Mouse (Mus musculus): ENCODE data around the gene Armh3. TPM values are rescaled to one million over a fixed set of nuclear protein-coding genes. Genes with fewer than 3 reads are reported as not detected.

The Armh3 gene
- total RNA-seq, 1 experiment: 8.0 TPM

DNA sequence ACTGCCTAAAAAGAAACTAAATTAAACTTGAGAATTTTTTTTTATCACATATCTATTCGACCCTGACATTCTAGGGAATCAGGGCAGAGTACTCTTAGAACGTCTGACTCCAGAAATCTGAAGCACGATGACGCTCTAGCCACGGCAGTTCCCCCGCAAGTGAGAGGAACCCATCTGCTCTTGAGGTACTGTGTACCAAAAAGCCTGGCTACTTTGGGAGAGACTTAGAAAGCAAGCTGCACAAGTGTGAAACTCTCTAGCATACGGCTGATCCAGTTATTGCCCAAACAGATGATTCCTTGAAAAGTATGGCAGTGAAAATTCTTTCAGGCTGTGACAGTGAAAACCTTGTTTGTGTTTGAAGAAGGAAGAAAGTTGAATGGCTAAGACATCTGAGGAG is 41.6 kb downstream of the Armh3 start:
- peaks cover 6% of the 10 kb centered on the region; the same call in 1 of the 2 replicates for H3K36me3 ChIP-seq (ENCODE audit: control insufficient read depth, insufficient read depth, low read length, poor library complexity, severe bottlenecking)
- TF ChIP-seq MAFK (IDR thresholded peaks at IDR 0.05; ENCODE audit: insufficient read depth, low read depth, low read length) (no peak), CHD2 (IDR thresholded peaks at IDR 0.05; ENCODE audit: low read depth, low read length) (no peak), HCFC1 (IDR thresholded peaks at IDR 0.05; ENCODE audit: borderline replicate concordance, insufficient read depth, low read length) (no peak), ZC3H11A (IDR thresholded peaks at IDR 0.05; ENCODE audit: borderline replicate concordance, low read depth, low read length) (no peak), ZNF384 (IDR thresholded peaks at IDR 0.05; ENCODE audit: low read depth, low read length) (no peak)

DNA sequence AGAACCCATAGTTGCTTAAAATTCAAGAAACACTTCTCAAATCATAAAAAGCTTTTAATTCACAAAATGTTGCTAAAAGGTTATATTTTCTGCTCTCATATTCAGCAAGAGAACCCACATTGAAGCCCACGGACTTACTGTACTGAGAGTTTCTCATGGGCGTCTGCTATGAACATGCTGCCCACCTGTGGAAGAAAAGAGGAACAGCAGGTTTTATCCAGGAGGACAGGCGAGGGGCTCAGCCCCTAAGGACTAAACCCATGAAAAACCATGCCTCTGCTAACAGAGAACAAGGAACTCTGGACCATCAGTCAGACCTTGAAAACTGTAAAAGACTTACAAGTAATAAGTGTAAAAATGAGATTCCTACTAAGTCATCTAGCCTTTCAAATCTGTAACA is 45.0 kb downstream of the Armh3 start:
- no peak overlapping the region for H3K4me3 ChIP-seq (ENCODE audit: insufficient read depth in 1 of 2, low read depth in 1 of 2, low read length in 2 of 2, poor library complexity in 1 of 2, severe bottlenecking in 1 of 2)
- no peaks in the 10 kb centered on the region for H3K4me1 ChIP-seq (ENCODE audit: control insufficient read depth in 2 of 2, insufficient read depth in 2 of 2, low read length in 2 of 2, poor library complexity in 1 of 2)
- no peak overlapping the region for H3K27ac ChIP-seq (ENCODE audit: insufficient read depth, low read depth, low read length, poor library complexity, severe bottlenecking)
- no peaks in the 10 kb centered on the region for H3K9me3 ChIP-seq (ENCODE audit: control insufficient read depth, insufficient read depth, low read depth, low read length)
- DNase-seq (ENCODE audit: low read depth, low spot score): peak; percentile 17
- TF ChIP-seq CHD2 (IDR thresholded peaks at IDR 0.05; ENCODE audit: low read depth, low read length) (no peak), ZC3H11A (IDR thresholded peaks at IDR 0.05; ENCODE audit: borderline replicate concordance, low read depth, low read length) (peak; percentile 65)
- in situ Hi-C loops (cut with MboI; ENCODE audit: low sequenced_read_pairs in 2 of 2, unreplicated experiment in 2 of 2): no loop called here
- no peak overlapping the region for H3K9ac ChIP-seq (ENCODE audit: insufficient read depth, low read depth, low read length, poor library complexity, severe bottlenecking)
- H3K36me3 ChIP-seq (ENCODE audit: control insufficient read depth, insufficient read depth, low read length, poor library complexity, severe bottlenecking): peaks cover 3% of the 10 kb centered on the region; the same call in 1 of the 2 replicates

More for the DNA sequence above, 41.6 kb downstream of the Armh3 start:
- H3K4me1 ChIP-seq (ENCODE audit: control insufficient read depth in 2 of 2, insufficient read depth in 2 of 2, low read length in 2 of 2, poor library complexity in 1 of 2): peaks cover 0 to 1% of the 10 kb centered on the region in 2 experiments; a peak in 1 of 4 replicates
- no peak for DNase-seq (ENCODE audit: low read depth, low spot score)
- H3K27ac ChIP-seq (ENCODE audit: insufficient read depth, low read depth, low read length, poor library complexity, severe bottlenecking): no peak overlapping the region
- no peak overlapping the region for H3K4me3 ChIP-seq (ENCODE audit: insufficient read depth in 1 of 2, low read depth in 1 of 2, low read length in 2 of 2, poor library complexity in 1 of 2, severe bottlenecking in 1 of 2)
- H3K9me3 ChIP-seq (ENCODE audit: control insufficient read depth, insufficient read depth, low read depth, low read length): no peaks in the 10 kb centered on the region
- in situ Hi-C loops (cut with MboI; ENCODE audit: low sequenced_read_pairs in 2 of 2, unreplicated experiment in 2 of 2): no loop called here
- H3K9ac ChIP-seq (ENCODE audit: insufficient read depth, low read depth, low read length, poor library complexity, severe bottlenecking): no peak overlapping the region

GRCm38 (mm10) chr19:45949236-45949635 is 49.1 kb downstream of the Armh3 start:
- no peak for DNase-seq (ENCODE audit: low read depth, low spot score)
- no peak overlapping the region for H3K27ac ChIP-seq (ENCODE audit: insufficient read depth, low read depth, low read length, poor library complexity, severe bottlenecking)
- no peak overlapping the region for H3K4me3 ChIP-seq (ENCODE audit: insufficient read depth in 1 of 2, low read depth in 1 of 2, low read length in 2 of 2, poor library complexity in 1 of 2, severe bottlenecking in 1 of 2)
- peaks cover 3% of the 10 kb centered on the region for H3K36me3 ChIP-seq (ENCODE audit: control insufficient read depth, insufficient read depth, low read length, poor library complexity, severe bottlenecking)
- in situ Hi-C loops (cut with MboI; ENCODE audit: low sequenced_read_pairs in 2 of 2, unreplicated experiment in 2 of 2): no loop called here
- no peaks in the 10 kb centered on the region for H3K4me1 ChIP-seq (ENCODE audit: control insufficient read depth in 2 of 2, insufficient read depth in 2 of 2, low read length in 2 of 2, poor library complexity in 1 of 2)
- TF ChIP-seq ZNF384 (IDR thresholded peaks at IDR 0.05; ENCODE audit: low read depth, low read length): no peak
- TF ChIP-seq HCFC1 (IDR thresholded peaks at IDR 0.05; ENCODE audit: borderline replicate concordance, insufficient read depth, low read length): no peak
- no peak for TF ChIP-seq CHD2 (IDR thresholded peaks at IDR 0.05; ENCODE audit: low read depth, low read length)
- TF ChIP-seq ZC3H11A (IDR thresholded peaks at IDR 0.05; ENCODE audit: borderline replicate concordance, low read depth, low read length): no peak
- TF ChIP-seq MAFK (IDR thresholded peaks at IDR 0.05; ENCODE audit: insufficient read depth, low read depth, low read length): no peak
- no peak overlapping the region for H3K9ac ChIP-seq (ENCODE audit: insufficient read depth, low read depth, low read length, poor library complexity, severe bottlenecking)
- H3K9me3 ChIP-seq (ENCODE audit: control insufficient read depth, insufficient read depth, low read depth, low read length): no peaks in the 10 kb centered on the region

DNA sequence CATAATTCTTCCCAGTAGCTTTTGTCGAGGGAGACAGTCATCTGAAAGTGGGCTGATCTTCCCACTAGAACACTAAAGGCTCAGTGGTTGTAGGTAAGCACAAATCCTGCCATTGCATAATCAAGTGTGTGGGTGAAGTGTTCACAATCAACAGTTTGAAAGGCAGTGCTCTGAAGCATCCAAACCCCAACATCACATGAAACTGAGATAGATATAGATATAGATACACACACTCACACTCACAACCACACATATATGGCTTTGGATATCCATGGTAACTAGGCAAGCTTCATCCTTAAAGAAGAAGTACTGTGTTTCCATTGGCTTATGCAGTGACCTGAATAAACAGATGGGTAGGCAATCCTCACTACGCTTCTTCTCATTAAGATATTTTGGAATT is 50.5 kb downstream of the Armh3 start:
- Histone ChIP-seq H3K27ac (ENCODE audit: insufficient read depth, low read depth, low read length, poor library complexity, severe bottlenecking) (no peak overlapping the region), H3K4me1 (ENCODE audit: control insufficient read depth in 2 of 2, insufficient read depth in 2 of 2, low read length in 2 of 2, poor library complexity in 1 of 2) (no peaks in the 10 kb centered on the region), H3K9me3 (ENCODE audit: control insufficient read depth, insufficient read depth, low read depth, low read length) (no peaks in the 10 kb centered on the region), H3K9ac (ENCODE audit: insufficient read depth, low read depth, low read length, poor library complexity, severe bottlenecking) (no peak overlapping the region), H3K4me3 (ENCODE audit: insufficient read depth in 1 of 2, low read depth in 1 of 2, low read length in 2 of 2, poor library complexity in 1 of 2, severe bottlenecking in 1 of 2) (no peak overlapping the region), H3K36me3 (ENCODE audit: control insufficient read depth, insufficient read depth, low read length, poor library complexity, severe bottlenecking) (peaks cover 3% of the 10 kb centered on the region)
- in situ Hi-C loops (cut with MboI; ENCODE audit: low sequenced_read_pairs in 2 of 2, unreplicated experiment in 2 of 2): no loop called here
- TF ChIP-seq ZNF384 (IDR thresholded peaks at IDR 0.05; ENCODE audit: low read depth, low read length): no peak
- no peak for TF ChIP-seq CHD2 (IDR thresholded peaks at IDR 0.05; ENCODE audit: low read depth, low read length)
- no peak for DNase-seq (ENCODE audit: low read depth, low spot score)

DNA sequence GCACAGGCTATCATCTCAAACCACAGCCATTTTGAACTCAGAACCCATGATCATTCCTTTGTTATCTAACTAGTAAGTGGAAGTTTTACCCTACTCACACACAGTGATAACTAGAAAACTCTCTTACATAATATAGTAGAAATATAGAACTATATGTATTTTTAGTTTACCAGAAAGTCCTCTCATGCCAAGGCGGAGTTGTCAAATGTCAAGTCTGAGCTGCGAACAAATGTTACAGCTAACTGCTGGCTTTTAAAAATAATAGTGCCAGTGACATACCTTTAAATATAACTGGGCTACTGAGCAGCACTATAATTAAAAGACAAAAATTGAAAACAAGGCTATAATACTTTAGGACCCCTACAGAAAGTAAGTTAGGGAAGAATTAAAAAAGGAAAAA is 51.0 kb downstream of the Armh3 start:
- DNase-seq (ENCODE audit: low read depth, low spot score): no peak
- TF ChIP-seq ZC3H11A (IDR thresholded peaks at IDR 0.05; ENCODE audit: borderline replicate concordance, low read depth, low read length): no peak
- no peak for TF ChIP-seq HCFC1 (IDR thresholded peaks at IDR 0.05; ENCODE audit: borderline replicate concordance, insufficient read depth, low read length)
- TF ChIP-seq CHD2 (IDR thresholded peaks at IDR 0.05; ENCODE audit: low read depth, low read length): no peak
- no peak for TF ChIP-seq MAFK (IDR thresholded peaks at IDR 0.05; ENCODE audit: insufficient read depth, low read depth, low read length)
- TF ChIP-seq ZNF384 (IDR thresholded peaks at IDR 0.05; ENCODE audit: low read depth, low read length): no peak
- Histone ChIP-seq H3K4me1 (ENCODE audit: control insufficient read depth in 2 of 2, insufficient read depth in 2 of 2, low read length in 2 of 2, poor library complexity in 1 of 2) (no peaks in the 10 kb centered on the region), H3K27ac (ENCODE audit: insufficient read depth, low read depth, low read length, poor library complexity, severe bottlenecking) (no peak overlapping the region), H3K4me3 (ENCODE audit: insufficient read depth in 1 of 2, low read depth in 1 of 2, low read length in 2 of 2, poor library complexity in 1 of 2, severe bottlenecking in 1 of 2) (no peak overlapping the region), H3K9me3 (ENCODE audit: control insufficient read depth, insufficient read depth, low read depth, low read length) (no peaks in the 10 kb centered on the region), H3K36me3 (ENCODE audit: control insufficient read depth, insufficient read depth, low read length, poor library complexity, severe bottlenecking) (peaks cover 3% of the 10 kb centered on the region), H3K9ac (ENCODE audit: insufficient read depth, low read depth, low read length, poor library complexity, severe bottlenecking) (no peak overlapping the region)
- in situ Hi-C loops (cut with MboI; ENCODE audit: low sequenced_read_pairs in 2 of 2, unreplicated experiment in 2 of 2): no loop called here
